Mouse (Mus musculus) embryonic fibroblast, embryonic 13.5 days (primary cell): ENCODE measurements at regions not wholly inside any gene's neighbourhood (a gene's known extent, or its start where the extent isn't known, plus 50 kb on each side); places are given as distances from the start of the nearest gene placed in this dataset.

ENCODE experiments used
- CTCF ChIP-seq: IDR thresholded peaks from 2 replicates; pipeline ENCODE4 v1.5.1; 2011; ENCODE audit warnings: mild to moderate bottlenecking, control low read depth, low read length, moderate library complexity, borderline replicate concordance; ENCODE audit not compliant: insufficient read depth
- POLR2A ChIP-seq: IDR thresholded peaks from 2 replicates; pipeline ENCODE4 v1.6.1; 2011; ENCODE audit warnings: low read depth, mild to moderate bottlenecking, control low read depth, low read length, moderate library complexity

GRCm38 (mm10) chr13:99720566-99720965 lies 180.3 kb downstream of the Cartpt start:
- TF ChIP-seq CTCF (no peak), POLR2A (no peak)
